ENCODE assay signal across 27 mouse cellular contexts in genomic region chr11:85241226-85241625, GRCm38 (mm10).
"Had no signal": no experiment of that assay in that cellular context is flagged by ENCODE, and none has a peak within 500 bp of the region (broad histone marks: within the 10 kb centered on the region; RNA-seq: fewer than 3 reads in every experiment).

No protein-coding gene starts in this region.

- H3K36me3 ChIP-seq: heart, embryonic 12.5 days; hindbrain, embryonic 12.5 days had no signal

- H3K9me3 ChIP-seq: heart, embryonic 10.5 days; heart, embryonic 12.5 days; hindbrain, embryonic 10.5 days; hindbrain, embryonic 12.5 days; limb, embryonic 10.5 days; limb, embryonic 12.5 days; liver, embryonic 13.5 days; liver, embryonic 15.5 days had no signal

- H3K4me1 ChIP-seq: heart, embryonic 10.5 days; heart, embryonic 12.5 days; hindbrain, embryonic 10.5 days; hindbrain, embryonic 12.5 days; limb, embryonic 12.5 days; liver, embryonic 13.5 days had no signal

- H3K4me3 ChIP-seq: heart, adult 2 months; heart, embryonic 10.5 days; heart, embryonic 12.5 days; hindbrain, embryonic 10.5 days; hindbrain, embryonic 12.5 days; layer of hippocampus, adult 2 months; left cerebral cortex, adult 2 months; limb, embryonic 10.5 days; limb, embryonic 12.5 days; liver, embryonic 13.5 days; liver, embryonic 15.5 days had no signal

- H3K9ac ChIP-seq: heart, embryonic 12.5 days; hindbrain, embryonic 12.5 days; hindbrain, embryonic 14.5 days; limb, embryonic 12.5 days; liver, embryonic 13.5 days; liver, embryonic 15.5 days; liver, postnatal 0 days had no signal

- H3K27ac ChIP-seq: heart, adult 2 months; heart, embryonic 10.5 days; hindbrain, embryonic 10.5 days; hindbrain, embryonic 12.5 days; hindbrain, embryonic 14.5 days; layer of hippocampus, adult 2 months; left cerebral cortex, adult 2 months; limb, embryonic 10.5 days; limb, embryonic 12.5 days; liver, embryonic 13.5 days; liver, embryonic 15.5 days had no signal

- H3K27me3 ChIP-seq: heart, embryonic 12.5 days; hindbrain, embryonic 12.5 days; limb, embryonic 12.5 days; liver, embryonic 13.5 days; liver, embryonic 15.5 days had no signal

- H3K4me2 ChIP-seq: heart, embryonic 12.5 days; hindbrain, embryonic 12.5 days; hindbrain, embryonic 14.5 days; limb, embryonic 12.5 days; liver, embryonic 11.5 days; liver, embryonic 13.5 days; liver, embryonic 15.5 days had no signal

- DNase-seq: gastrocnemius, postnatal 14 days; gastrocnemius, postnatal 36 days; heart, adult 11 months; heart, adult 2 months; heart, postnatal 10 days; heart, postnatal 4 days; kidney, adult 18-20 months; kidney, adult 8-10 months; kidney, postnatal 10 days; kidney, postnatal 25 days; kidney, postnatal 4 days; liver; liver, embryonic 13.5 days; liver, postnatal 0 days had no signal

- ATAC-seq: hindbrain, embryonic 16.5 days; intestine, embryonic 16.5 days; liver, postnatal 0 days had no signal
